Mouse (Mus musculus) heart, embryonic 14.5 days (tissue): Measurements from ENCODE around the gene Olfr392. TPM values are rescaled to one million over a fixed set of nuclear protein-coding genes. Genes with fewer than 3 reads are reported as not detected.

Source experiments
- ATAC-seq: fragments of 200-750 bp; cut with Nextera tagmentation; 2 replicates; pipeline ENCODE4 v1.8.0; 2017; ENCODE audit warnings: low read depth, moderate TSS enrichment; ENCODE audit not compliant: insufficient number of reproducible peaks, insufficient read depth, low FRiP score
- H3K27ac ChIP-seq, 2 experiments: fragments of 200-500 bp in 1 of 2; fragments of 300-500 bp in 1 of 2; sonication (generic) in 1 of 2; replicated peaks in 1 of 2; 2 replicates each; pipeline ENCODE4 v1.5.1; 2012 to 2014; ENCODE audit warnings: low read depth in 2 of 2, low read length in 2 of 2, control low read depth in 1 of 2, mild to moderate bottlenecking in 1 of 2, mixed read lengths in 1 of 2; ENCODE audit not compliant: control insufficient read depth in 1 of 2, insufficient read depth in 1 of 2
- H3K27me3 ChIP-seq: fragments of 300-500 bp; sonication (generic); 2 replicates; pipeline ENCODE4 v1.6.1; 2014; ENCODE audit warnings: mild to moderate bottlenecking, low read length, control low read depth; ENCODE audit not compliant: control insufficient read depth, insufficient read depth
- H3K36me3 ChIP-seq: fragments of 300-500 bp; sonication (generic); 2 replicates; pipeline ENCODE4 v1.6.1; 2014; ENCODE audit warnings: mild to moderate bottlenecking, control low read depth, low read length, mixed read lengths; ENCODE audit not compliant: control insufficient read depth, insufficient read depth
- H3K4me1 ChIP-seq, 2 experiments: fragments of 200-500 bp in 1 of 2; fragments of 300-500 bp in 1 of 2; sonication (generic) in 1 of 2; 2 replicates each; pipeline ENCODE4 v1.6.1; 2012 to 2014; ENCODE audit warnings: low read length in 2 of 2, control low read depth in 1 of 2, mixed read lengths in 1 of 2; ENCODE audit not compliant: control insufficient read depth in 2 of 2, insufficient read depth in 2 of 2
- H3K4me2 ChIP-seq: fragments of 300-500 bp; sonication (generic); 2 replicates; pipeline ENCODE4 v1.6.1; 2014; ENCODE audit warnings: mild to moderate bottlenecking, low read length
- H3K4me3 ChIP-seq, 2 experiments: fragments of 200-500 bp in 1 of 2; fragments of 300-500 bp in 1 of 2; sonication (generic) in 1 of 2; 2 replicates each; pipeline ENCODE4 v1.5.1; 2012 to 2014; ENCODE audit warnings: low read length in 2 of 2, mild to moderate bottlenecking in 2 of 2, control low read depth in 1 of 2, low read depth in 1 of 2, moderate library complexity in 1 of 2; ENCODE audit not compliant: control insufficient read depth in 1 of 2, insufficient read depth in 1 of 2
- H3K9ac ChIP-seq: fragments of 300-500 bp; sonication (generic); 2 replicates; pipeline ENCODE4 v1.6.1; 2014; ENCODE audit warnings: mild to moderate bottlenecking, low read length
- H3K9me3 ChIP-seq: fragments of 300-500 bp; sonication (generic); 2 replicates; pipeline ENCODE4 v1.6.1; 2016; ENCODE audit warnings: low read length, control low read depth; ENCODE audit not compliant: control insufficient read depth
- WGBS: fragments of 180-500 bp; shearing (Covaris S2); extraction: QIAGEN DNeasy Blood & Tissue Kit; methylation state at CpG from one replicate; pipeline ENCODE4 v1.1.7; 2014; 5-methylcytosine and 5-hydroxymethylcytosine counted together
- polyA plus RNA-seq: library from polyadenylated mRNA; unstranded; fragments of >200 nt; fragmentation: Nextera tagmentation; extraction: Ambion mirVana; gene quantifications from 2 replicates; pipeline ENCODE4 v1.2.1, GENCODE M21; 2014

Olfr392 gene
- polyA plus RNA-seq = not detected in 2 replicates

DNA sequence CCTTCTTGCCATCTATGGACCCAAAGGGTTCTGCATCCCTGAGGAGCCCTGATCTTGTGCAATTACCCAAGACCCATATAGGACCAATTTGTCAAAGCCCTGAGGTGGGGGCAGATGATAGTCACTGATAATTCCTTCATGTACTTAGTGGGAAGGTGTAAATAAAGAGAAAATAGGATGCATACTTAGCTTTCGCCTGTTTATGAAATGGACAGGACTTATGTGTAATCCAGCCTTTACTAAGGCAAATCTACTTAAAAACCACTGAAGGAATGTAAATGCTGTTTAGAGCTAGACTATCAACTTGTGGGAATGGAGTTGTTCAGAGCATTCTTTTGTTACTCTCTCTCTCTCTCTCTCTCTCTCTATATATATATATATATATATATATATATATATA is at the start of gene Olfr392:
Gene Olfr392 (minus strand): TSS at position 101 of the 400 bp plus-strand sequence.
- peaks cover 3% of the 10 kb centered on the region; the same call in 1 of the 2 replicates for H3K9me3 ChIP-seq
- no peak for ATAC-seq
- H3K27me3 ChIP-seq = no peaks in the 10 kb centered on the region
- 68% methylated on average over 1 of the region's 1 CpGs for WGBS
- no peaks in the 10 kb centered on the region for H3K36me3 ChIP-seq
- no peak within 1 kb of the TSS for H3K27ac ChIP-seq
- H3K9ac ChIP-seq = no peak within 1 kb of the TSS
- H3K4me2 ChIP-seq = no peak within 1 kb of the TSS
- no peaks in the 10 kb centered on the region for H3K4me1 ChIP-seq
- H3K4me3 ChIP-seq = no peak within 1 kb of the TSS

GRCm38 (mm10) chr11:73851354-73851753 is 34.5 kb upstream of the Olfr392 start, which contains the start of gene Olfr393:
Gene Olfr393 (minus strand): TSS chr11:73851454.
- H3K4me2 ChIP-seq = no peak within 1 kb of the TSS
- no peaks in the 10 kb centered on the region for H3K27me3 ChIP-seq
- no peaks in the 10 kb centered on the region for H3K36me3 ChIP-seq
- no peak within 1 kb of the TSS for H3K4me3 ChIP-seq
- ATAC-seq = no peak
- H3K9ac ChIP-seq = no peak within 1 kb of the TSS
- no peaks in the 10 kb centered on the region for H3K4me1 ChIP-seq
- no peaks in the 10 kb centered on the region for H3K9me3 ChIP-seq
- H3K27ac ChIP-seq = no peak within 1 kb of the TSS

- Histone ChIP-seq H3K9ac (no peak within 1 kb of the TSS), H3K4me1 (no peaks in the 10 kb centered on the region), H3K27ac (no peak within 1 kb of the TSS), H3K9me3 (0 out of 2 replicates have a peak, but pooled peaks cover 3% of the 10 kb centered on the region), H3K27me3 (no peaks in the 10 kb centered on the region), H3K4me3 (no peak within 1 kb of the TSS), H3K4me2 (no peak within 1 kb of the TSS), H3K36me3 (no peaks in the 10 kb centered on the region)
- WGBS = 26% methylated on average over 1 of the region's 1 CpGs
- ATAC-seq = no peak
Measured at GRCm38 (mm10) chr11:73802952-73803351, 13.9 kb downstream of the Olfr392 start, which contains the start of gene Olfr391-ps. Gene Olfr391-ps (minus strand): TSS chr11:73803052.

- no peaks in the 10 kb centered on the region for H3K27me3 ChIP-seq
- H3K4me2 ChIP-seq = no peak within 1 kb of the TSS
- H3K9ac ChIP-seq = no peak within 1 kb of the TSS
- no peak within 1 kb of the TSS for H3K4me3 ChIP-seq
- no peaks in the 10 kb centered on the region for H3K36me3 ChIP-seq
- WGBS = 51% methylated on average over 1 of the region's 1 CpGs
- no peak for ATAC-seq
- peaks cover 3% of the 10 kb centered on the region; the same call in 1 of the 2 replicates for H3K9me3 ChIP-seq
- H3K4me1 ChIP-seq = no peaks in the 10 kb centered on the region
- no peak within 1 kb of the TSS for H3K27ac ChIP-seq
Measured at GRCm38 (mm10) chr11:73782664-73783063, 34.2 kb downstream of the Olfr392 start, which contains the start of gene Olfr390. Gene Olfr390 (plus strand): TSS chr11:73782964.

GRCm38 (mm10) chr11:73780613-73781012 is 36.2 kb downstream of the Olfr392 start, which contains the start of gene Olfr389:
Gene Olfr389 (minus strand): TSS chr11:73780713.
- peaks cover 3% of the 10 kb centered on the region; the same call in 1 of the 2 replicates for H3K9me3 ChIP-seq
- H3K27ac ChIP-seq = no peak within 1 kb of the TSS
- H3K4me2 ChIP-seq = no peak within 1 kb of the TSS
- H3K4me3 ChIP-seq = no peak within 1 kb of the TSS
- ATAC-seq = no peak
- no peaks in the 10 kb centered on the region for H3K4me1 ChIP-seq
- 76% methylated on average over 1 of the region's 1 CpGs for WGBS
- H3K27me3 ChIP-seq = no peaks in the 10 kb centered on the region
- no peaks in the 10 kb centered on the region for H3K36me3 ChIP-seq
- no peak within 1 kb of the TSS for H3K9ac ChIP-seq

Other genes with a start within 250 kb of the Olfr392 start
- gene Olfr385, start 224.0 kb downstream of the Olfr392 start, polyA plus RNA-seq = not detected in 2 replicates
- gene Olfr384, start 218.5 kb downstream of the Olfr392 start, polyA plus RNA-seq = not detected in 2 replicates
- not detected in 2 replicates for gene Zfp735, start 128.3 kb downstream of the Olfr392 start, polyA plus RNA-seq
- gene Olfr389, start 36.3 kb downstream of the Olfr392 start, polyA plus RNA-seq = not detected in 2 replicates
- not detected in 2 replicates for gene Olfr390, start 34.1 kb downstream of the Olfr392 start, polyA plus RNA-seq
- gene Olfr391-ps, start 14.0 kb downstream of the Olfr392 start, polyA plus RNA-seq = not detected in 2 replicates
- not detected in 2 replicates for gene Olfr393, start 34.4 kb upstream of the Olfr392 start, polyA plus RNA-seq
- gene Olfr394, start 73.7 kb upstream of the Olfr392 start, polyA plus RNA-seq = not detected in 2 replicates
- gene Olfr395, start 92.2 kb upstream of the Olfr392 start, polyA plus RNA-seq = not detected in 2 replicates
- gene Olfr23, start 119.6 kb upstream of the Olfr392 start, polyA plus RNA-seq = not detected in 2 replicates
- not detected in 2 replicates for gene Olfr397, start 143.8 kb upstream of the Olfr392 start, polyA plus RNA-seq
- gene Olfr398, start 173.4 kb upstream of the Olfr392 start, polyA plus RNA-seq = not detected in 2 replicates
- gene Olfr139, start 239.5 kb upstream of the Olfr392 start, polyA plus RNA-seq = not detected in 2 replicates
- not detected in 2 replicates for gene Olfr399, start 239.6 kb upstream of the Olfr392 start, polyA plus RNA-seq